In genomic region chr8:121122368-121122767, GRCm38 (mm10) we compare ENCODE assay signal across 24 mouse cellular contexts. TPM values are rescaled to one million over a fixed set of nuclear protein-coding genes. Genes with fewer than 3 reads are reported as not detected.
A peak's percentile ranks its signal among the peaks of the same experiment; 100 is the strongest.
DNase-seq lines count a peak whose midpoint lies in the region; ATAC-seq and TF ChIP-seq lines count a peak whose summit lies in the region.
"Had no signal": no experiment of that assay in that cellular context is flagged by ENCODE, and none has a peak within 500 bp of the region (broad histone marks: within the 10 kb centered on the region; RNA-seq: fewer than 3 reads in every experiment).

No protein-coding gene starts in this region.

- H3K79me2 ChIP-seq in myocyte (ENCODE audit: control insufficient read depth, insufficient read depth): peaks cover 39% of the 10 kb centered on the region

- no peak for TF ChIP-seq POLR2A in myocyte (IDR thresholded peaks at IDR 0.05; ENCODE audit: insufficient read length, low read depth)

- H3K27ac ChIP-seq in hindbrain, embryonic 12.5 days: no peak overlapping the region
- no peak overlapping the region for H3K27ac ChIP-seq in hindbrain, embryonic 14.5 days
- H3K27ac ChIP-seq in midbrain, embryonic 10.5 days (replicated peaks): no peak overlapping the region
- H3K27ac ChIP-seq in midbrain, embryonic 13.5 days: no peak overlapping the region
- H3K27ac ChIP-seq in embryonic facial prominence, embryonic 12.5 days: no peak overlapping the region
- H3K27ac ChIP-seq: embryonic facial prominence, embryonic 15.5 days; forebrain, embryonic 15.5 days; hindbrain, embryonic 10.5 days; layer of hippocampus, adult 2 months; limb, embryonic 10.5 days; liver, embryonic 15.5 days; lung, embryonic 15.5 days had no signal

- no peak overlapping the region for H3K9ac ChIP-seq in hindbrain, embryonic 12.5 days
- H3K9ac ChIP-seq in hindbrain, embryonic 14.5 days: no peak overlapping the region
- H3K9ac ChIP-seq in midbrain, embryonic 13.5 days (replicated peaks): no peak overlapping the region
- no peak overlapping the region for H3K9ac ChIP-seq in embryonic facial prominence, embryonic 12.5 days
- H3K9ac ChIP-seq: embryonic facial prominence, embryonic 15.5 days; forebrain, embryonic 15.5 days; liver, embryonic 15.5 days; lung, embryonic 15.5 days had no signal

- H3K4me1 ChIP-seq in hindbrain, embryonic 12.5 days: peaks cover 9% of the 10 kb centered on the region
- no peaks in the 10 kb centered on the region for H3K4me1 ChIP-seq in hindbrain, embryonic 14.5 days (replicated peaks; ENCODE audit: control insufficient read depth, insufficient read depth, low read length)
- H3K4me1 ChIP-seq in midbrain, embryonic 10.5 days: peaks cover 22% of the 10 kb centered on the region
- H3K4me1 ChIP-seq in midbrain, embryonic 13.5 days (replicated peaks): peaks cover 11% of the 10 kb centered on the region
- peaks cover 26% of the 10 kb centered on the region for H3K4me1 ChIP-seq in embryonic facial prominence, embryonic 12.5 days

- ATAC-seq in hindbrain, embryonic 12.5 days (ENCODE audit: low FRiP score): no peak
- ATAC-seq in hindbrain, embryonic 14.5 days (ENCODE audit: low FRiP score): no peak
- no peak for ATAC-seq in midbrain, embryonic 13.5 days
- ATAC-seq in embryonic facial prominence, embryonic 12.5 days (ENCODE audit: insufficient number of reproducible peaks, insufficient read depth, low FRiP score, low TSS enrichment): no peak
- ATAC-seq: forebrain, embryonic 15.5 days; inflammation-experienced regulatory T-cells, adult 6 months had no signal

- H3K4me3 ChIP-seq in hindbrain, embryonic 12.5 days: no peak overlapping the region
- no peak overlapping the region for H3K4me3 ChIP-seq in hindbrain, embryonic 14.5 days (replicated peaks; ENCODE audit: low read length)
- H3K4me3 ChIP-seq in midbrain, embryonic 10.5 days: no peak overlapping the region
- H3K4me3 ChIP-seq in midbrain, embryonic 13.5 days (replicated peaks): no peak overlapping the region
- H3K4me3 ChIP-seq in embryonic facial prominence, embryonic 12.5 days: no peak overlapping the region; the same call in 1 of the 2 replicates
- H3K4me3 ChIP-seq in myocyte: no peak overlapping the region
- H3K4me3 ChIP-seq: embryonic facial prominence, embryonic 15.5 days; forebrain, embryonic 15.5 days; hindbrain, embryonic 10.5 days; layer of hippocampus, adult 2 months; limb, embryonic 10.5 days; liver, embryonic 15.5 days; lung, embryonic 15.5 days had no signal

- H3K27me3 ChIP-seq in hindbrain, embryonic 12.5 days: peaks cover 98% of the 10 kb centered on the region
- peaks cover 100% of the 10 kb centered on the region for H3K27me3 ChIP-seq in hindbrain, embryonic 14.5 days (ENCODE audit: control insufficient read depth, insufficient read depth, low read length)
- H3K27me3 ChIP-seq in midbrain, embryonic 10.5 days (ENCODE audit: low read depth, poor library complexity, severe bottlenecking): peaks cover 100% of the 10 kb centered on the region
- peaks cover 100% of the 10 kb centered on the region for H3K27me3 ChIP-seq in midbrain, embryonic 13.5 days
- peaks cover 83% of the 10 kb centered on the region for H3K27me3 ChIP-seq in embryonic facial prominence, embryonic 12.5 days
- no peaks in the 10 kb centered on the region for H3K27me3 ChIP-seq in myocyte (ENCODE audit: control insufficient read depth, insufficient read depth, insufficient read length)

- peak overlapping the region; percentile 34; the same call in 1 of the 2 replicates for H3K4me2 ChIP-seq in hindbrain, embryonic 12.5 days (replicated peaks)
- H3K4me2 ChIP-seq in hindbrain, embryonic 14.5 days (replicated peaks): no peak overlapping the region
- no peak overlapping the region for H3K4me2 ChIP-seq in midbrain, embryonic 13.5 days (replicated peaks)
- H3K4me2 ChIP-seq in embryonic facial prominence, embryonic 12.5 days (replicated peaks): peak overlapping the region; percentile 28
- peak overlapping the region; percentile 98 for H3K4me2 ChIP-seq in myocyte (ENCODE audit: low read depth)
- H3K4me2 ChIP-seq: embryonic facial prominence, embryonic 15.5 days; forebrain, embryonic 15.5 days; liver, embryonic 15.5 days; lung, embryonic 15.5 days had no signal

- no peak overlapping the region for H3ac ChIP-seq in myocyte (ENCODE audit: control insufficient read depth, insufficient read length)

- WGBS in hindbrain, embryonic 12.5 days: 6% methylated on average over 7 of the region's 7 CpGs
- WGBS in hindbrain, embryonic 14.5 days: 5% methylated on average over 7 of the region's 7 CpGs
- WGBS in midbrain, embryonic 10.5 days: 3% methylated on average over 7 of the region's 7 CpGs
- WGBS in midbrain, embryonic 13.5 days: under 1% methylated on average over 7 of the region's 7 CpGs
- WGBS in embryonic facial prominence, embryonic 12.5 days: 11% methylated on average over 7 of the region's 7 CpGs

- no peak for DNase-seq in hindbrain, embryonic 14.5 days (ENCODE audit: low spot score)
- DNase-seq in midbrain, embryonic 10.5 days (ENCODE audit: low spot score): peak; percentile 18
- no peak for DNase-seq in right cerebral cortex, postnatal 25 days
- DNase-seq: adrenal gland, adult 2 months; cerebellum, adult 18-20 months; cerebellum, postnatal 14 days; gastrocnemius, postnatal 10 days; kidney, postnatal 10 days; liver; lung, postnatal 36 days; right cerebral cortex, postnatal 4 days; thymus, postnatal 14 days had no signal

- H3K36me3 ChIP-seq in hindbrain, embryonic 12.5 days: no peaks in the 10 kb centered on the region
- H3K36me3 ChIP-seq in hindbrain, embryonic 14.5 days (replicated peaks; ENCODE audit: control insufficient read depth, insufficient read depth): no peaks in the 10 kb centered on the region
- no peaks in the 10 kb centered on the region for H3K36me3 ChIP-seq in midbrain, embryonic 10.5 days
- H3K36me3 ChIP-seq in midbrain, embryonic 13.5 days: no peaks in the 10 kb centered on the region
- 0 out of 2 replicates have a peak, but pooled peaks cover 3% of the 10 kb centered on the region for H3K36me3 ChIP-seq in embryonic facial prominence, embryonic 12.5 days
- no peaks in the 10 kb centered on the region for H3K36me3 ChIP-seq in myocyte (ENCODE audit: control insufficient read depth, insufficient read depth)
- H3K36me3 ChIP-seq: embryonic facial prominence, embryonic 15.5 days; forebrain, embryonic 15.5 days; hindbrain, embryonic 10.5 days; limb, embryonic 10.5 days; liver, embryonic 15.5 days; lung, embryonic 15.5 days had no signal

- peaks cover 6% of the 10 kb centered on the region; the same call in 1 of the 2 replicates for H3K9me3 ChIP-seq in hindbrain, embryonic 12.5 days (replicated peaks)
- no peaks in the 10 kb centered on the region for H3K9me3 ChIP-seq in hindbrain, embryonic 14.5 days (ENCODE audit: control insufficient read depth, low read length)
- H3K9me3 ChIP-seq in midbrain, embryonic 10.5 days (replicated peaks): peaks cover 4% of the 10 kb centered on the region; the same call in 1 of the 2 replicates
- no peaks in the 10 kb centered on the region for H3K9me3 ChIP-seq in midbrain, embryonic 13.5 days
- H3K9me3 ChIP-seq in embryonic facial prominence, embryonic 12.5 days: no peaks in the 10 kb centered on the region
- H3K9me3 ChIP-seq: embryonic facial prominence, embryonic 15.5 days; forebrain, embryonic 15.5 days; hindbrain, embryonic 10.5 days; limb, embryonic 10.5 days; liver, embryonic 15.5 days; lung, embryonic 15.5 days had no signal

TF ChIP-seq in myocyte, 11 proteins besides CTCF, POLR2A, EP300 and RAD21 (continues in another document):
- TF ChIP-seq REST (IDR thresholded peaks at IDR 0.05; ENCODE audit: insufficient read depth, insufficient read length) (no peak), POLR2AphosphoS2 (IDR thresholded peaks at IDR 0.05; ENCODE audit: insufficient read length, low read depth) (no peak), SRF (IDR thresholded peaks at IDR 0.05; ENCODE audit: control insufficient read depth, insufficient read length, low read depth) (no peak), CEBPB (IDR thresholded peaks at IDR 0.05; ENCODE audit: insufficient read depth, poor library complexity, severe bottlenecking) (no peak)

RNA-seq across cellular contexts. Expression of gene Foxl1, which starts 5.4 kb away (rescaled TPM):
- polyA plus RNA-seq in hindbrain, embryonic 12.5 days (2016; fragmentation: Nextera tagmentation; extraction: Ambion mirVana): 1.8 and 2.2 TPM in 2 replicates
- polyA plus RNA-seq in hindbrain, embryonic 14.5 days (2014; fragmentation: Nextera tagmentation; extraction: Ambion mirVana): 0.12 and 0.25 TPM in 2 replicates
- 1.1 TPM in 2 replicates for polyA plus RNA-seq in midbrain, embryonic 10.5 days (2016; fragmentation: Nextera tagmentation; extraction: Ambion mirVana)
- 0.12 and 0.13 TPM in 2 replicates for polyA plus RNA-seq in midbrain, embryonic 13.5 days (2015; fragmentation: Nextera tagmentation; extraction: Ambion mirVana)
- 4.6 and 5.2 TPM in 2 replicates for polyA plus RNA-seq in embryonic facial prominence, embryonic 12.5 days (2016; fragmentation: Nextera tagmentation; extraction: Ambion mirVana)
- polyA plus RNA-seq in myocyte (2012; fragmentation: generic; extraction: Trizol): 2.6 TPM
- polyA plus RNA-seq: inflammation-experienced regulatory T-cells, adult 6 months had no signal

RNA-seq across cellular contexts. Expression of gene Foxc2, which starts 6.4 kb away (rescaled TPM):
- polyA plus RNA-seq in hindbrain, embryonic 12.5 days (2016; fragmentation: Nextera tagmentation; extraction: Ambion mirVana): 22.7 and 25.4 TPM in 2 replicates
- 2.9 and 3.1 TPM in 2 replicates for polyA plus RNA-seq in hindbrain, embryonic 14.5 days (2014; fragmentation: Nextera tagmentation; extraction: Ambion mirVana)
- 5.1 and 6.1 TPM in 2 replicates for polyA plus RNA-seq in midbrain, embryonic 10.5 days (2016; fragmentation: Nextera tagmentation; extraction: Ambion mirVana)
- polyA plus RNA-seq in midbrain, embryonic 13.5 days (2015; fragmentation: Nextera tagmentation; extraction: Ambion mirVana): 1.3 and 1.9 TPM in 2 replicates
- polyA plus RNA-seq in embryonic facial prominence, embryonic 12.5 days (2016; fragmentation: Nextera tagmentation; extraction: Ambion mirVana): 26.8 and 29.8 TPM in 2 replicates
- 7.3 TPM for polyA plus RNA-seq in myocyte (2012; fragmentation: generic; extraction: Trizol)
- polyA plus RNA-seq: inflammation-experienced regulatory T-cells, adult 6 months; liver, embryonic 15.5 days had no signal

RNA-seq across cellular contexts. Expression of gene Mthfsd, which starts 14.2 kb away (rescaled TPM):
- 60.0 and 69.3 TPM in 2 replicates for polyA plus RNA-seq in hindbrain, embryonic 12.5 days (2016; fragmentation: Nextera tagmentation; extraction: Ambion mirVana)
- polyA plus RNA-seq in hindbrain, embryonic 14.5 days (2014; fragmentation: Nextera tagmentation; extraction: Ambion mirVana): 34.6 and 45.6 TPM in 2 replicates
- polyA plus RNA-seq in midbrain, embryonic 10.5 days (2016; fragmentation: Nextera tagmentation; extraction: Ambion mirVana): 66.3 and 66.8 TPM in 2 replicates
- 57.8 and 60.7 TPM in 2 replicates for polyA plus RNA-seq in midbrain, embryonic 13.5 days (2015; fragmentation: Nextera tagmentation; extraction: Ambion mirVana)
- polyA plus RNA-seq in embryonic facial prominence, embryonic 12.5 days (2016; fragmentation: Nextera tagmentation; extraction: Ambion mirVana): 66.9 and 75.0 TPM in 2 replicates
- 22.3 TPM for polyA plus RNA-seq in myocyte (2012; fragmentation: generic; extraction: Trizol)

RNA-seq across cellular contexts. Expression of gene Foxf1, which starts 38.2 kb away (rescaled TPM):
- polyA plus RNA-seq in hindbrain, embryonic 12.5 days (2016; fragmentation: Nextera tagmentation; extraction: Ambion mirVana): 2.0 and 3.2 TPM in 2 replicates
- polyA plus RNA-seq in hindbrain, embryonic 14.5 days (2014; fragmentation: Nextera tagmentation; extraction: Ambion mirVana): 1.1 and 1.7 TPM in 2 replicates
- 0.17 and 1.1 TPM in 2 replicates for polyA plus RNA-seq in midbrain, embryonic 10.5 days (2016; fragmentation: Nextera tagmentation; extraction: Ambion mirVana)
- polyA plus RNA-seq in midbrain, embryonic 13.5 days (2015; fragmentation: Nextera tagmentation; extraction: Ambion mirVana): 0.39 and 0.71 TPM in 2 replicates
- 35.0 and 35.9 TPM in 2 replicates for polyA plus RNA-seq in embryonic facial prominence, embryonic 12.5 days (2016; fragmentation: Nextera tagmentation; extraction: Ambion mirVana)
- not detected for polyA plus RNA-seq in myocyte (2012; fragmentation: generic; extraction: Trizol)

Comparison
In these comparisons a context has a peak if more than half of its experiments do, and no peak if none do; other contexts are left out.
1. H3K4me2 ChIP-seq: peak in hindbrain, embryonic 12.5 days (single experiment), embryonic facial prominence, embryonic 12.5 days (single experiment) and myocyte (single experiment); none in hindbrain, embryonic 14.5 days (single experiment) and midbrain, embryonic 13.5 days (single experiment).